Mouse (Mus musculus) thymus, adult 2 months (tissue): ENCODE data around the gene Igfbp5.

ENCODE experiments used
- CTCF ChIP-seq: fragments of 200-500 bp; IDR thresholded peaks from 2 replicates; pipeline ENCODE4 v1.5.1; 2012; ENCODE audit warnings: mild to moderate bottlenecking, control low read depth, low read length, moderate library complexity, borderline replicate concordance; ENCODE audit not compliant: control insufficient read depth, poor library complexity, insufficient read depth; ENCODE audit errors: extremely low read depth
- POLR2A ChIP-seq: fragments of 200-500 bp; IDR thresholded peaks from 2 replicates; pipeline ENCODE4 v1.6.1; 2012; ENCODE audit warnings: mild to moderate bottlenecking, low read length, control low read depth, moderate library complexity; ENCODE audit not compliant: control insufficient read depth, poor library complexity, insufficient read depth; ENCODE audit errors: extremely low read depth

- no peak for TF ChIP-seq POLR2A
- no peak for TF ChIP-seq CTCF
Observed at GRCm38 (mm10) chr1:72855729-72856128, 19.0 kb downstream of the Igfbp5 start.
